Mouse (Mus musculus) midbrain, postnatal 0 days (tissue): Measurements from ENCODE around the gene Gm10309. TPM values are rescaled to one million over a fixed set of nuclear protein-coding genes. Genes with fewer than 3 reads are reported as not detected.

Experiments used
- ATAC-seq: fragments of 200-750 bp; cut with Nextera tagmentation; 2 replicates; pipeline ENCODE4 v1.8.0; 2017; ENCODE audit warnings: moderate number of reproducible peaks, mild to moderate bottlenecking, moderate TSS enrichment, moderate library complexity; ENCODE audit not compliant: low FRiP score
- DNase-seq: peaks from one replicate; pipeline ENCODE4 v3.0.0-alpha.2; 2015; ENCODE audit warnings: low spot score
- H3K27ac ChIP-seq: fragments of 300-500 bp; sonication (generic); 2 replicates; pipeline ENCODE4 v1.5.1; 2014; ENCODE audit warnings: low read depth, mild to moderate bottlenecking, low read length, mixed read lengths
- H3K27me3 ChIP-seq: fragments of 300-500 bp; sonication (generic); 2 replicates; pipeline ENCODE4 v1.6.1; 2014; ENCODE audit warnings: low read length, control low read depth, mixed read lengths; ENCODE audit not compliant: insufficient read depth
- H3K36me3 ChIP-seq: fragments of 300-500 bp; sonication (generic); 2 replicates; pipeline ENCODE4 v1.6.1; 2014; ENCODE audit warnings: low read length, control low read depth, mixed read lengths; ENCODE audit not compliant: insufficient read depth
- H3K4me1 ChIP-seq: fragments of 300-500 bp; sonication (generic); 2 replicates; pipeline ENCODE4 v1.6.1; 2014; ENCODE audit warnings: mild to moderate bottlenecking, control low read depth, antibody characterized with exemption, low read length, mixed read lengths; ENCODE audit not compliant: insufficient read depth
- H3K4me2 ChIP-seq: fragments of 300-500 bp; sonication (generic); 2 replicates; pipeline ENCODE4 v1.6.1; 2014; ENCODE audit warnings: low read depth, mild to moderate bottlenecking, low read length, mixed read lengths; ENCODE audit not compliant: poor library complexity, severe bottlenecking
- H3K4me3 ChIP-seq: fragments of 300-500 bp; sonication (generic); 2 replicates; pipeline ENCODE4 v1.5.1; 2014; ENCODE audit warnings: low read depth, mild to moderate bottlenecking, low read length, moderate library complexity
- H3K9ac ChIP-seq: fragments of 300-500 bp; sonication (generic); replicated peaks from 2 replicates; pipeline ENCODE4 v1.6.1; 2014; ENCODE audit warnings: mild to moderate bottlenecking, low read length, moderate library complexity, mixed read lengths; ENCODE audit not compliant: poor library complexity, severe bottlenecking
- H3K9me3 ChIP-seq: fragments of 300-500 bp; sonication (generic); 2 replicates; pipeline ENCODE4 v1.6.1; 2016; ENCODE audit warnings: low read length, control low read depth
- CTCF ChIP-seq: IDR thresholded peaks from 2 replicates; pipeline ENCODE4 v1.5.1; 2016; ENCODE audit warnings: antibody characterized with exemption, mild to moderate bottlenecking
- WGBS: fragments of 180-500 bp; shearing (Covaris S2); extraction: QIAGEN DNeasy Blood & Tissue Kit; methylation state at CpG from one replicate; pipeline ENCODE4 v1.1.7; 2014; 5-methylcytosine and 5-hydroxymethylcytosine counted together
- polyA plus RNA-seq: library from polyadenylated mRNA; unstranded; fragments of >200 nt; fragmentation: Nextera tagmentation; extraction: Ambion mirVana; gene quantifications from 2 replicates; pipeline ENCODE4 v1.2.1, GENCODE M21; 2015
- total RNA-seq: library from RNA; depleted of rRNA; stranded (reverse); fragments of >200 nt; gene quantifications from 2 replicates; pipeline ENCODE4 v1.2.3, GENCODE M21; 2014; rRNA removed

The Gm10309 gene
- total RNA-seq: not detected in 2 replicates
- polyA plus RNA-seq: 0.11 and 0.32 TPM in 2 replicates

- Histone ChIP-seq H3K36me3 (no peaks in the 10 kb centered on the region), H3K27ac (no peak within 1 kb of the TSS), H3K9me3 (no peaks in the 10 kb centered on the region), H3K4me2 (no peak within 1 kb of the TSS), H3K9ac (no peak within 1 kb of the TSS), H3K27me3 (no peaks in the 10 kb centered on the region), H3K4me1 (no peaks in the 10 kb centered on the region), H3K4me3 (no peak within 1 kb of the TSS)
- no peak for ATAC-seq
- DNase-seq: peak; percentile 14
- WGBS: 81% methylated on average over 8 of the region's 8 CpGs
- no peak for TF ChIP-seq CTCF
Observed at GRCm38 (mm10) chr17:86505183-86505631, at the start of gene Gm10309. Gene Gm10309, minus strand, starts transcription at chr17:86505232.

GRCm38 (mm10) chr17:86551995-86552394 lies 47.0 kb upstream of the Gm10309 start:
- Histone ChIP-seq H3K9ac (no peak overlapping the region), H3K4me3 (no peak overlapping the region), H3K27me3 (no peaks in the 10 kb centered on the region), H3K4me1 (no peaks in the 10 kb centered on the region), H3K36me3 (no peaks in the 10 kb centered on the region), H3K27ac (no peak overlapping the region), H3K9me3 (no peaks in the 10 kb centered on the region), H3K4me2 (no peak overlapping the region)
- WGBS: 49% methylated on average over 6 of the region's 6 CpGs
- ATAC-seq (no peak), DNase-seq (no peak)
- no peak for TF ChIP-seq CTCF

GRCm38 (mm10) chr17:86551561-86551960 lies 46.5 kb upstream of the Gm10309 start:
- Histone ChIP-seq H3K4me3 (no peak overlapping the region), H3K27me3 (no peaks in the 10 kb centered on the region)

GRCm38 (mm10) chr17:86549128-86549527 lies 44.1 kb upstream of the Gm10309 start:
- H3K4me2 ChIP-seq: no peak overlapping the region
- no peak for ATAC-seq
- 88% methylated on average over 10 of the region's 10 CpGs for WGBS

More at GRCm38 (mm10) chr17:86551561-86551960, 46.5 kb upstream of the Gm10309 start:
- Histone ChIP-seq H3K9ac (no peak overlapping the region), H3K36me3 (no peaks in the 10 kb centered on the region), H3K27ac (no peak overlapping the region), H3K4me2 (no peak overlapping the region), H3K4me1 (no peaks in the 10 kb centered on the region), H3K9me3 (no peaks in the 10 kb centered on the region)
- 87% methylated on average over 10 of the region's 10 CpGs for WGBS
- TF ChIP-seq CTCF: no peak
- no peak for DNase-seq
- ATAC-seq: no peak

GRCm38 (mm10) chr17:86546529-86546928 lies 41.5 kb upstream of the Gm10309 start:
- no peak for TF ChIP-seq CTCF
- H3K4me2 ChIP-seq: no peak overlapping the region
- H3K4me1 ChIP-seq: no peaks in the 10 kb centered on the region
- H3K9me3 ChIP-seq: no peaks in the 10 kb centered on the region
- DNase-seq (peak; percentile 37), ATAC-seq (no peak)
- H3K36me3 ChIP-seq: no peaks in the 10 kb centered on the region
- H3K4me3 ChIP-seq: no peak overlapping the region
- 27% methylated on average over 7 of the region's 7 CpGs for WGBS
- H3K27ac ChIP-seq: no peak overlapping the region
- H3K27me3 ChIP-seq: no peaks in the 10 kb centered on the region
- H3K9ac ChIP-seq: no peak overlapping the region

More at GRCm38 (mm10) chr17:86549128-86549527, 44.1 kb upstream of the Gm10309 start:
- Histone ChIP-seq H3K4me3 (no peak overlapping the region), H3K9ac (no peak overlapping the region), H3K9me3 (no peaks in the 10 kb centered on the region), H3K4me1 (no peaks in the 10 kb centered on the region), H3K27me3 (no peaks in the 10 kb centered on the region), H3K27ac (no peak overlapping the region), H3K36me3 (no peaks in the 10 kb centered on the region)
- no peak for DNase-seq
- no peak for TF ChIP-seq CTCF

- ATAC-seq (no peak), DNase-seq (no peak)
- Histone ChIP-seq H3K27me3 (no peaks in the 10 kb centered on the region), H3K9me3 (no peaks in the 10 kb centered on the region), H3K4me1 (no peaks in the 10 kb centered on the region), H3K36me3 (no peaks in the 10 kb centered on the region), H3K4me3 (no peak overlapping the region), H3K27ac (no peak overlapping the region), H3K4me2 (no peak overlapping the region), H3K9ac (no peak overlapping the region)
- 87% methylated on average over 18 of the region's 18 CpGs for WGBS
- TF ChIP-seq CTCF: no peak
Observed at GRCm38 (mm10) chr17:86539881-86540430, 34.9 kb upstream of the Gm10309 start.
